Mouse (Mus musculus) thymus, adult 2 months (tissue): ENCODE data around the gene Arhgap11a.

Experiments
- CTCF ChIP-seq: fragments of 200-500 bp; IDR thresholded peaks from 2 replicates; pipeline ENCODE4 v1.5.1; 2012; ENCODE audit warnings: mild to moderate bottlenecking, control low read depth, low read length, moderate library complexity, borderline replicate concordance; ENCODE audit not compliant: control insufficient read depth, poor library complexity, insufficient read depth; ENCODE audit errors: extremely low read depth
- POLR2A ChIP-seq: fragments of 200-500 bp; IDR thresholded peaks from 2 replicates; pipeline ENCODE4 v1.6.1; 2012; ENCODE audit warnings: mild to moderate bottlenecking, low read length, control low read depth, moderate library complexity; ENCODE audit not compliant: control insufficient read depth, poor library complexity, insufficient read depth; ENCODE audit errors: extremely low read depth

GRCm38 (mm10) chr2:113817681-113818606 lies 30.5 kb downstream of the Arhgap11a start:
- TF ChIP-seq POLR2A = no peak
- no peak for TF ChIP-seq CTCF
